Mouse (Mus musculus) cortical plate, adult 2 months (tissue): ENCODE data around the gene Rph3al.

Source experiments
- CTCF ChIP-seq: fragments of 200-500 bp; IDR thresholded peaks from 2 replicates; pipeline ENCODE4 v1.5.1; 2011; ENCODE audit warnings: mild to moderate bottlenecking, control low read depth, low read length; ENCODE audit not compliant: insufficient read depth; ENCODE audit errors: extremely low read depth
- POLR2A ChIP-seq: fragments of 200-500 bp; IDR thresholded peaks from 2 replicates; pipeline ENCODE4 v1.6.1; 2011; ENCODE audit warnings: mild to moderate bottlenecking, low read length, control low read depth; ENCODE audit not compliant: insufficient read depth; ENCODE audit errors: extremely low read depth

- TF ChIP-seq CTCF = no peak
- TF ChIP-seq POLR2A = no peak
Measured at GRCm38 (mm10) chr11:75898532-75898931, 39.7 kb downstream of the Rph3al start.
